Mouse (Mus musculus): ENCODE results near the gene Zdhhc19. TPM values are rescaled to one million over a fixed set of nuclear protein-coding genes. Genes with fewer than 3 reads are reported as not detected.

Gene Zdhhc19
- polyA plus RNA-seq, 1 experiment from 2014 or later, result not detected

DNA sequence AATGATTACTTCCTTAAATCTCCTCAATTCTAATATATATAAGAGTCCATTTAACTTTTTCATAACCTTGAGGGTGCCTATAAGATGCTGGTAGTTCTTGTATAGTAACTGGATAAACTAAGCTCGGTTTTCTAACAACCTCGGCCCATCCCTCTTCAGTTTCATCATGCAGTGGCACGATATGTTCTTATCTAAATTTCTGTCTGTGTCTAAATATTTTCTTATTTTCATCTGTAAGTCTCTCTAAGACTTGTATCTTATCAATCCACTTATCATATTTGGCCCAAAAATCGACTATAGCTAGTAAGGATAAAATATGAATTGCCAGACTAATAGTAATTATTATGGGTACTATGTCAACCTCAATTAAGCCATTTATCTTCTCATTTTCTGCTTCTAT, 90.4 kb downstream of the Zdhhc19 start:
- Histone ChIP-seq H3K27me3 (no peaks in the 10 kb centered on the region), H3K36me3 (no peaks in the 10 kb centered on the region), H3K9me3 (no peaks in the 10 kb centered on the region), H3K27ac (replicated peaks) (no peak overlapping the region), H3K4me3 (no peak overlapping the region), H3K4me1 (no peaks in the 10 kb centered on the region), H3K4me2 (replicated peaks) (no peak overlapping the region), H3K9ac (replicated peaks) (no peak overlapping the region)
- ATAC-seq (ENCODE audit: low FRiP score, low read depth), result no peak
- WGBS, result 90% methylated on average over 4 of the region's 4 CpGs

DNA sequence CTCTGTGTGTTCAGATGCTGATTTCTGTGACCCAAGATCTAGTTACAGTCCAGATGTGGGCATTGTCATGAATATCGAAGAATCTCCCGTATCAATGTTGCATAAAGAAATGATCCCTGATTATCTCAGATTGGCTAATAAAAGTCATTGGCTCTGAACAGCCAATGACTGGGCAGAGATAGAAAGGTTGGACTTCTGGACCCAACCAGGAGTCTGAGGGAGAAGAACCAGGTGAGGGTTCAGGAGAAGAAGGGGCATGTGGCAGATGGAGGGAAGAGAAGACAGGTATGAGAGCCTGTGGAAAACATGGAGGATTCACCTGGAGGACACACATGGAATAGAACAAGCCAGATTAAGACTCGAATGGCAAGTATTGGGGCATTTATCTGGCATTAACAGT, 92.5 kb downstream of the Zdhhc19 start:
- H3K27ac ChIP-seq (replicated peaks), result no peak overlapping the region
- no peak overlapping the region for H3K9ac ChIP-seq (replicated peaks)
- no peaks in the 10 kb centered on the region for H3K9me3 ChIP-seq
- H3K27me3 ChIP-seq, result no peaks in the 10 kb centered on the region
- 89% methylated on average over 3 of the region's 3 CpGs for WGBS
- no peaks in the 10 kb centered on the region for H3K4me1 ChIP-seq
- no peak for ATAC-seq (ENCODE audit: low FRiP score, low read depth)
- H3K36me3 ChIP-seq, result no peaks in the 10 kb centered on the region
- no peak overlapping the region for H3K4me2 ChIP-seq (replicated peaks)
- H3K4me3 ChIP-seq, result no peak overlapping the region

DNA sequence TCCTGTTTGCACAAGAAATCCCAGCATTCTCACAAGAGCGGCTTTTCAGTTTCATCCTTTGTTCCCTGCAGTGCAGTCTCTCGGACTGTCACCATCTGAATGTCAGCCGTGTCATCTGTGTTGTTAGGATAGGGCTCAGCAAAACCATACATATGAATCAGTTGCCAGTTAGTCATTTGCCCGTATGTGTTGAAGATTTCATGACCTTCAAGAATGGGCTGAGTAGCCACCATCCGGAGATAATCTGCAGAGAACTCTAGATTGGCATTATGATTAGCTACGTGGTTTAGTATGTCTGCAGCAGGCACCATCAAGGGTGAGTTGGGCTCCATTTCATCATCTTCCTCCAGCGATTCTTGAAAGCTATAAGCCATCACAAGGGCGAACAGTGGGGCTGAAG, 95.5 kb downstream of the Zdhhc19 start:
- no peaks in the 10 kb centered on the region for H3K9me3 ChIP-seq
- H3K9ac ChIP-seq (replicated peaks), result no peak overlapping the region
- no peaks in the 10 kb centered on the region for H3K36me3 ChIP-seq
- WGBS, result 72% methylated on average over 8 of the region's 8 CpGs
- H3K4me2 ChIP-seq (replicated peaks), result no peak overlapping the region
- H3K27me3 ChIP-seq, result no peaks in the 10 kb centered on the region
- no peak overlapping the region for H3K4me3 ChIP-seq
- H3K27ac ChIP-seq (replicated peaks), result no peak overlapping the region
- no peaks in the 10 kb centered on the region for H3K4me1 ChIP-seq
- ATAC-seq (ENCODE audit: low FRiP score, low read depth), result no peak

DNA sequence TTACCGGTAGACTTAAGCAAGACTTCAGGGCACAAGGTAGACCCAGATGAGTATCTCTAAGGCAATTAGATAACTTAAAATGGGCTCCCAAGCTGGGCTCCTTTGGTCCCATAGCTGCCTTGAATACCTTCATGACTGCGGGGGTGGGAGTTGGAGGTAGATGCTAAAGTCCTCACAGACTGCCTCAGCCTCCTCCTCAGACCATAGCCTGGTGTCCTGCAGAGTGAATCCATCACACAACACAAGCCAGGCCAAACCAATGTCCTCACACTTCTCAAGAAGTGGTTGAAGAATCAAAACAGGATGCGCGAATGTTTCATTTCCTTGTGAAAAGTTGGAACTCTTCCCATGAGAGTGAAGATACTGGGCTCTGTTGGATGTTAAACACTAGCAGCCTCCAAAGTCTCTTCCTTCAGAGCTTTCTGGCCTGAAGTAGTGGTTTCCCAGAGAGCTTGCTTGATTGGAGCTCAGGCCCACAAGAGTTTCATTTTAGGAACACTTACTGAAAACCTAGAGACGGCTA, 97.3 kb downstream of the Zdhhc19 start:
- 96% methylated on average over 5 of the region's 5 CpGs for WGBS
- H3K27me3 ChIP-seq, result no peaks in the 10 kb centered on the region

DNA sequence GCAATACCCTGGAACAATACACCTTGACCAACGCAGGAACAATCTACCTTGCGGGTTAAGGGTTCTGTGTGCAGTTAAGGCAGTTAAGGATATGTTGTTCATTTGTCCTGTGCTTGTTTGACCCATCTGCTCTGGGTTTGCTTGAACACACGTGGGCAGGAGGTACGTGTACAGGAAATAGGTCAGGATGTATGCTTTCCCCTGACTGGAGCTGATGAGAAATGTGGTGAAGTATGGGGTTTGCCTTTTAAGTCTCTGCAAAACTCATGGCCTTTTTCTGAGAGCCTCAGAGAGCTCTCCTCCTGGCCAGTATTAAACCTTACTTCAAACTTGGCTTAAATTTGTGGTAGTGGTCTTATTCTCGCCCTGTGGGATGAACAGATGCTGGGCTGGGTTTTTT, 97.9 kb downstream of the Zdhhc19 start:
- Histone ChIP-seq H3K27ac (replicated peaks) (no peak overlapping the region), H3K27me3 (no peaks in the 10 kb centered on the region), H3K4me2 (replicated peaks) (no peak overlapping the region), H3K4me1 (no peaks in the 10 kb centered on the region), H3K4me3 (no peak overlapping the region), H3K9me3 (no peaks in the 10 kb centered on the region), H3K36me3 (no peaks in the 10 kb centered on the region), H3K9ac (replicated peaks) (no peak overlapping the region)
- no peak for ATAC-seq (ENCODE audit: low FRiP score, low read depth)
- 86% methylated on average over 5 of the region's 5 CpGs for WGBS

More for the DNA sequence above, 97.3 kb downstream of the Zdhhc19 start:
- H3K4me2 ChIP-seq (replicated peaks), result no peak overlapping the region
- ATAC-seq (ENCODE audit: low FRiP score, low read depth), result no peak
- H3K9me3 ChIP-seq, result no peaks in the 10 kb centered on the region
- no peaks in the 10 kb centered on the region for H3K4me1 ChIP-seq
- no peak overlapping the region for H3K9ac ChIP-seq (replicated peaks)
- no peak overlapping the region for H3K27ac ChIP-seq (replicated peaks)
- H3K4me3 ChIP-seq, result no peak overlapping the region
- H3K36me3 ChIP-seq, result no peaks in the 10 kb centered on the region

GRCm38 (mm10) chr16:32594701-32595100, 98.6 kb downstream of the Zdhhc19 start:
- Histone ChIP-seq H3K9ac (replicated peaks) (no peak overlapping the region), H3K4me3 (no peak overlapping the region), H3K36me3 (no peaks in the 10 kb centered on the region), H3K4me1 (no peaks in the 10 kb centered on the region), H3K4me2 (replicated peaks) (no peak overlapping the region), H3K27ac (replicated peaks) (no peak overlapping the region), H3K9me3 (no peaks in the 10 kb centered on the region), H3K27me3 (no peaks in the 10 kb centered on the region)
- 86% methylated on average over 5 of the region's 5 CpGs for WGBS
- ATAC-seq (ENCODE audit: low FRiP score, low read depth), result no peak

GRCm38 (mm10) chr16:32595142-32595855, 99.2 kb downstream of the Zdhhc19 start:
- Histone ChIP-seq H3K27ac (replicated peaks) (no peak overlapping the region), H3K4me1 (no peaks in the 10 kb centered on the region), H3K4me3 (no peak overlapping the region), H3K27me3 (no peaks in the 10 kb centered on the region), H3K9me3 (no peaks in the 10 kb centered on the region), H3K4me2 (replicated peaks) (no peak overlapping the region), H3K9ac (replicated peaks) (no peak overlapping the region), H3K36me3 (no peaks in the 10 kb centered on the region)
- no peak for ATAC-seq (ENCODE audit: low FRiP score, low read depth)
- 91% methylated on average over 10 of the region's 10 CpGs for WGBS

- no peaks in the 10 kb centered on the region for H3K9me3 ChIP-seq
- no peaks in the 10 kb centered on the region for H3K36me3 ChIP-seq
- no peak overlapping the region for H3K4me2 ChIP-seq (replicated peaks)
- H3K9ac ChIP-seq (replicated peaks), result no peak overlapping the region
- no peaks in the 10 kb centered on the region for H3K4me1 ChIP-seq
- no peak for ATAC-seq (ENCODE audit: low FRiP score, low read depth)
- H3K27ac ChIP-seq (replicated peaks), result no peak overlapping the region
- no peak overlapping the region for H3K4me3 ChIP-seq
- 37% methylated on average over 4 of the region's 4 CpGs for WGBS
- H3K27me3 ChIP-seq, result no peaks in the 10 kb centered on the region
Measured at GRCm38 (mm10) chr16:32597909-32598381, 101.9 kb downstream of the Zdhhc19 start.

- Histone ChIP-seq H3K4me2 (replicated peaks) (no peak overlapping the region), H3K36me3 (no peaks in the 10 kb centered on the region), H3K9ac (replicated peaks) (no peak overlapping the region), H3K4me3 (no peak overlapping the region), H3K27me3 (no peaks in the 10 kb centered on the region), H3K27ac (replicated peaks) (no peak overlapping the region), H3K9me3 (no peaks in the 10 kb centered on the region), H3K4me1 (no peaks in the 10 kb centered on the region)
- no peak for ATAC-seq (ENCODE audit: low FRiP score, low read depth)
- WGBS, result 92% methylated on average over 1 of the region's 1 CpGs
Measured at GRCm38 (mm10) chr16:32599151-32599550, 103.1 kb downstream of the Zdhhc19 start.

DNA sequence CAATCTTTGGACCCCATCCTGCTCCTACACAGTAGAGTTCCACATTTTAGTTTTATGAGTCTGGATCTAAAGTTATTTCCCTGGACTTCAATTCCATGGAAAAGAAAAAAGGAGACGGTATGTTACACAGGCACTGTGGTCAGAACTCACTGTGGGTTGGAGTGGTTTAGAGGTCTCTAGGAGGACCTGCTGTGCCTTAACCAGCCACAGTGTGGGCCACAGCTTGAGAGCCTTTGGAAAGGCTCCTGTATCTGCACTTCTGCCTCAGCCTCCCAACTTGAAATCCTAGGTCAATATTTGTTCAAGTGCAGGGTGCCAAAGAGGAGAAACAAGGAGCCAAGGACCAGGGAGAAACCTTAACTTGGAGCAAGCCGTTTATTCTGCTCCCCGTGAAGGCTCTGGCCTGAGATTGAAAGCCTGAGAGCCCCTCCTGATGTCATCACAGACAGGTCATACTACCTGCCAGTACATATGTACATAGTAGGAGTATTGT, 106.2 kb downstream of the Zdhhc19 start:
- ATAC-seq (ENCODE audit: low FRiP score, low read depth), result no peak
- Histone ChIP-seq H3K4me2 (replicated peaks) (no peak overlapping the region), H3K36me3 (no peaks in the 10 kb centered on the region), H3K9me3 (no peaks in the 10 kb centered on the region), H3K4me1 (no peaks in the 10 kb centered on the region), H3K9ac (replicated peaks) (no peak overlapping the region), H3K27ac (replicated peaks) (no peak overlapping the region), H3K27me3 (peaks cover 18% of the 10 kb centered on the region), H3K4me3 (no peak overlapping the region)
- WGBS, result 74% methylated on average over 3 of the region's 3 CpGs

- Histone ChIP-seq H3K27ac (replicated peaks) (no peak overlapping the region), H3K4me2 (replicated peaks) (peak overlapping the region; percentile 66), H3K4me3 (no peak overlapping the region), H3K9me3 (no peaks in the 10 kb centered on the region), H3K36me3 (no peaks in the 10 kb centered on the region), H3K4me1 (peaks cover 15% of the 10 kb centered on the region), H3K27me3 (peaks cover 18% of the 10 kb centered on the region), H3K9ac (replicated peaks) (no peak overlapping the region)
- no peak for ATAC-seq (ENCODE audit: low FRiP score, low read depth)
- 53% methylated on average over 7 of the region's 7 CpGs for WGBS
Measured at GRCm38 (mm10) chr16:32607562-32608343, 111.7 kb downstream of the Zdhhc19 start.

DNA sequence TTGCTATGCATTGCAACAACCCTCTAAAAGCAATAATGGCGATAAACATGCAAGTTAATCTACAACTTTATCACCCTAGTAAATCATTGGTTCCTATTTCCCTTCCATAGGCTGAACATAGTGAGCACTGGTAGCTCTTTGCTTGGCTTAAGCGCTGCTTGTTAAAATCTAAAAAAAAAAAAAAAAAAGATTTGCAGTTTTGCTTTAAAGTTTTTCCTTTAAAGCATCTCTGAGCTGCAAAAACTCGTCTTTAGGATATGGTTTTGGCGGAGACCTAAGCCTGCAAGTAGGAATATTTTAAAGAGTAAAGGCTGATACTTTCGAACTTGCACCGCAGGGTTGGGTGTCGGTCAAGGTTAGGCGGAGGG, 112.3 kb downstream of the Zdhhc19 start:
- Histone ChIP-seq H3K4me3 (peak overlapping the region; percentile 81), H3K9ac (replicated peaks) (0 out of 2 replicates have a peak overlapping the region, but pooled peaks have one; percentile 24), H3K27ac (replicated peaks) (peak overlapping the region; percentile 94), H3K9me3 (no peaks in the 10 kb centered on the region), H3K27me3 (peaks cover 18% of the 10 kb centered on the region), H3K36me3 (no peaks in the 10 kb centered on the region), H3K4me1 (peaks cover 15% of the 10 kb centered on the region), H3K4me2 (replicated peaks) (peak overlapping the region; percentile 66)
- 14% methylated on average over 8 of the region's 8 CpGs for whole genome bisulfite sequencing
- no peak for ATAC-seq (ENCODE audit: low FRiP score, low read depth)

Measured in midbrain, embryonic 12.5 days (tissue).